Mouse (Mus musculus): ENCODE results near the gene Slc5a5. TPM values are rescaled to one million over a fixed set of nuclear protein-coding genes. Genes with fewer than 3 reads are reported as not detected.
A peak's percentile ranks its signal among the peaks of the same experiment; 100 is the strongest.

The Slc5a5 gene
- polyA plus RNA-seq, 1 experiment = 1.3 TPM

- WGBS = 91% methylated on average over 4 of the region's 4 CpGs
- H3K4me3 ChIP-seq (replicated peaks; ENCODE audit: extremely low read depth, low read depth, low read length) = no peak overlapping the region
- DNase-seq = no peak
- TF ChIP-seq POLR2A (IDR thresholded peaks at IDR 0.05; ENCODE audit: borderline replicate concordance, extremely low read depth, low read depth, low read length) (no peak), CTCF (IDR thresholded peaks at IDR 0.05; ENCODE audit: insufficient read depth, low read length) (no peak)
- H3K4me1 ChIP-seq (ENCODE audit: control insufficient read depth, insufficient read depth, low read length) = no peaks in the 10 kb centered on the region
These were observed 31.6 kb upstream of the Slc5a5 start for GRCm38 (mm10) chr8:70924151-70924550.

GRCm38 (mm10) chr8:70920049-70920922, 27.7 kb upstream of the Slc5a5 start:
- Histone ChIP-seq H3K4me1 (ENCODE audit: control insufficient read depth, insufficient read depth, low read length) (no peaks in the 10 kb centered on the region), H3K4me3 (replicated peaks; ENCODE audit: extremely low read depth, low read depth, low read length) (no peak overlapping the region)
- WGBS = 74% methylated on average over 9 of the region's 9 CpGs
- DNase-seq = no peak
- TF ChIP-seq CTCF (IDR thresholded peaks at IDR 0.05; ENCODE audit: insufficient read depth, low read length) (no peak), POLR2A (IDR thresholded peaks at IDR 0.05; ENCODE audit: borderline replicate concordance, extremely low read depth, low read depth, low read length) (no peak)

DNA sequence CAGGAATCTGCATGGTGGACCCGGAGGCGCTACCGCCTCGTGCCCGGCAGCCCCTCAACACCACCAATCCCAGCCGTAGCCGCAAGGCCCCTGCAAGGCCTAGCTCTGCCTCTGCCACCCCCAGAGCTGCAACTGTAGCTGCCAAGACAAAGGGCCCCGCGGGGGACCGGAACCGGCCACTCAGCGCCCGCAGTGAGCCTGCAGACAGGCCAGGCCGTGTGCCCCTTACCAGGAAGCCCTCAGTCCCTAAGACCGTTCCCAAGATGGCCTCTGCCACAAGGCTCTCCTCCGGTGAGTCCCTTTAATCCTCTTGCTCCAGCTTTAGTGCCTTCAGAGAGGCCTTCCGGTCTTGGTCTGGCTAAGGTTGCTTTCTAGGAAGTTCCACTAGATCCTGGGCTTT, 22.1 kb upstream of the Slc5a5 start:
- H3K4me3 ChIP-seq (replicated peaks; ENCODE audit: extremely low read depth, low read depth, low read length) = no peak overlapping the region
- DNase-seq = no peak
- H3K4me1 ChIP-seq (ENCODE audit: control insufficient read depth, insufficient read depth, low read length) = no peaks in the 10 kb centered on the region
- TF ChIP-seq CTCF (IDR thresholded peaks at IDR 0.05; ENCODE audit: insufficient read depth, low read length) = no peak
- 94% methylated on average over 17 of the region's 17 CpGs for WGBS

DNA sequence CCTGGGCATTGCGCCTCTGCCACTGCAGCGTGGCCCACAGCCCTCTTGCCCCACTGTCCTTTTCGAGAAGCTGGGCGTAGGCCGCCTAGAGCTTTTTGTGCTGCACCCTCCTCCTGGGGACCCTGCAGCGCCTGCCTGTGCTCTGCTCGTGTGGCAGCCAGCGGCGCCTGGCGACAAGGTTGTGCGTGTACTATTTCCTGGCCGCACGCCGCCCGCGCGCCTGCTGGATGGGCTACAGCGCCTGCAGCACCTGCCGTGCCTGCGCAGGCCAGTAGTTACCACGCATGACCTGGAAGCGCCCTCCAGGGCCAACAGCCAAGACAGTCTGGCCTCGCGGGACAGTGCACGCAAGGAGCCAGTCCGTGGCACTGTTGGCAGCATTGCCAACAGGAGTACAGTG, 21.0 kb upstream of the Slc5a5 start:
- no peak for DNase-seq
- 93% methylated on average over 26 of the region's 26 CpGs for WGBS
- no peaks in the 10 kb centered on the region for H3K4me1 ChIP-seq (ENCODE audit: control insufficient read depth, insufficient read depth, low read length)

GRCm38 (mm10) chr8:70912955-70913354, 20.4 kb upstream of the Slc5a5 start:
- Histone ChIP-seq H3K4me3 (replicated peaks; ENCODE audit: extremely low read depth, low read depth, low read length) (no peak overlapping the region), H3K4me1 (ENCODE audit: control insufficient read depth, insufficient read depth, low read length) (no peaks in the 10 kb centered on the region)
- WGBS = 92% methylated on average over 30 of the region's 30 CpGs
- DNase-seq = no peak
- TF ChIP-seq POLR2A (IDR thresholded peaks at IDR 0.05; ENCODE audit: borderline replicate concordance, extremely low read depth, low read depth, low read length) (no peak), CTCF (IDR thresholded peaks at IDR 0.05; ENCODE audit: insufficient read depth, low read length) (no peak)

More for the DNA sequence above, 21.0 kb upstream of the Slc5a5 start:
- no peak for TF ChIP-seq CTCF (IDR thresholded peaks at IDR 0.05; ENCODE audit: insufficient read depth, low read length)
- TF ChIP-seq POLR2A (IDR thresholded peaks at IDR 0.05; ENCODE audit: borderline replicate concordance, extremely low read depth, low read depth, low read length) = no peak
- H3K4me3 ChIP-seq (replicated peaks; ENCODE audit: extremely low read depth, low read depth, low read length) = no peak overlapping the region

DNA sequence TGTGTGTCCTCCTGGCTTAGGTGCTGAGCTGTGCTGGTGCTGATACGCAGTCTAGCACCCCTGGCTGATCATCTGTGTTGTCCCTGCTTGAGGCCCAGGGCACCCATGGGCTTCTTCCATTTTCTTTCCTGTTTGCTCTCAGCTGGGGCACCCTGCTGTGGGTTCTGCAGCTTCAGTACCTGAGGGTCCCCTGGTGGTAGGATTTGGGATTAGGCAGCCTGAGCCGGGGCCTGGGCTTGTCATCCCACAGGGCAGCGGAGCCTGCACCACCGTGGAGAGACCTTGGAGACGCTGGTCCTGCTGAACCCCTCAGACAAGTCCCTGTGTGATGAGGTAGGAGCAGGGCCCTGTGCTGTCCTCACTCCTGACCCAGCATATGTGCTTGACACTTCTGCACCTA, 19.0 kb upstream of the Slc5a5 start:
- no peak for DNase-seq
- TF ChIP-seq POLR2A (IDR thresholded peaks at IDR 0.05; ENCODE audit: borderline replicate concordance, extremely low read depth, low read depth, low read length) = no peak
- 0 out of 2 replicates have a peak, but pooled peaks have one; percentile 4 for TF ChIP-seq CTCF (IDR thresholded peaks at IDR 0.05; ENCODE audit: insufficient read depth, low read length)
- 71% methylated on average over 5 of the region's 5 CpGs for WGBS
- Histone ChIP-seq H3K4me3 (replicated peaks; ENCODE audit: extremely low read depth, low read depth, low read length) (no peak overlapping the region), H3K4me1 (ENCODE audit: control insufficient read depth, insufficient read depth, low read length) (peaks cover 3% of the 10 kb centered on the region; the same call in 1 of the 2 replicates)

GRCm38 (mm10) chr8:70907518-70907917, 15.0 kb upstream of the Slc5a5 start:
- H3K4me3 ChIP-seq (replicated peaks; ENCODE audit: extremely low read depth, low read depth, low read length) = no peak overlapping the region
- peaks cover 11% of the 10 kb centered on the region; the same call in 1 of the 2 replicates for H3K4me1 ChIP-seq (ENCODE audit: control insufficient read depth, insufficient read depth, low read length)
- 88% methylated on average over 2 of the region's 2 CpGs for WGBS
- TF ChIP-seq POLR2A (IDR thresholded peaks at IDR 0.05; ENCODE audit: borderline replicate concordance, extremely low read depth, low read depth, low read length) (no peak), CTCF (IDR thresholded peaks at IDR 0.05; ENCODE audit: insufficient read depth, low read length) (no peak)
- DNase-seq = no peak

DNA sequence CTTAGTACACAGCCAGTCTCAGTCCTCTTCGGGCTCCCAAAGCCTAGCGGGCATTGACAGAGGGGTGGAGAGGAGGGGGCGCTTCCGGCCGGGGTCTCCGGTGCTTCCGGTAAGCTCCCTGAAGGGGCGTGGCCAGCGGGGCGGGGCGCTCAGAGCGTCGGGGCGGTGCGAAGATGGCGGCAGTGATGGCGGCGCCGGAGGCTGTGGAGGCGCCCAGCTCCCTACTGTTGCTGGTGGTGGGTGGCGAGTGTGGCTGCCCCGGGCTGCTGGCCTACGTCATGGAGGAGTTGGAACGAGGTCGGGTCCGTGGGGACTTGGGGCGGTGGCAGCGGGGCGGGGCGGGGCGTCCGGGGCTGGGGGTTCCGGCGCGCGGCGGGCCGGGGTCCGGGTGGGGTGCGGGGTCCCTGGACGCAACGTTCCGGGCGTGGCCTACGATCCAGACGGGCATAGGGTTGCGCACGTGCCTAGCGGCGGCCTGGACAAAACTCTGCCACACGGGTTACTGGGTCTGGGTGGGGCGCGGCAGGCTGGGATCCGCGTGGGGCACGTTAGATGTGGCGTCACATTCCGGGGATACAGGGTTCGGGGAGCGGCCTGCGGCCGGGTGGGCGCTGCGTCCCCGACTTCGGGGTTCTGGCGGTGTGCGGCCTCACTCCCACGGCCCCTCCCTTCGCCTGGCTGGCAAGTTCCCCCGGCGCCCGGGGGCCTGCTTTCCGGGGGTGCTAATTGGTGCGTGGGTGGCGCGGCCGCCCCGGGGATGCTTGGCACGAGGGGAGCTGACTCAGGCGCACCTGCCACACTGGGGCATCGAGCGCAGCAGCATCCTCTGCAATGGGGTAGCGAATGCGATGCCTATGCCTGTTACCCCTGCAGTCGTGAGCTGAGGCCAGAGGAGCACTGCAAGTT, 13.5 kb upstream of the Slc5a5 start, which contains the start of gene Map1s:
Map1s (plus strand) TSS at position 102 of the 906 bp plus-strand sequence.
- H3K4me1 ChIP-seq (ENCODE audit: control insufficient read depth, insufficient read depth, low read length) = peaks cover 11% of the 10 kb centered on the region; the same call in 1 of the 2 replicates
- TF ChIP-seq POLR2A (IDR thresholded peaks at IDR 0.05; ENCODE audit: borderline replicate concordance, extremely low read depth, low read depth, low read length) = peak; percentile 56
- TF ChIP-seq CTCF (IDR thresholded peaks at IDR 0.05; ENCODE audit: insufficient read depth, low read length) = no peak
- DNase-seq = peak; percentile 65
- H3K4me3 ChIP-seq (replicated peaks; ENCODE audit: extremely low read depth, low read depth, low read length) = peak within 1 kb of the TSS; percentile 63
- 2% methylated on average over 86 of the region's 86 CpGs for WGBS

GRCm38 (mm10) chr8:70905463-70905830, 12.9 kb upstream of the Slc5a5 start:
- Histone ChIP-seq H3K4me1 (ENCODE audit: control insufficient read depth, insufficient read depth, low read length) (peaks cover 11% of the 10 kb centered on the region; the same call in 1 of the 2 replicates), H3K4me3 (replicated peaks; ENCODE audit: extremely low read depth, low read depth, low read length) (peak overlapping the region; percentile 63)
- TF ChIP-seq CTCF (IDR thresholded peaks at IDR 0.05; ENCODE audit: insufficient read depth, low read length) = no peak
- no peak for TF ChIP-seq POLR2A (IDR thresholded peaks at IDR 0.05; ENCODE audit: borderline replicate concordance, extremely low read depth, low read depth, low read length)
- WGBS = 7% methylated on average over 8 of the region's 8 CpGs
- DNase-seq = no peak

Data from lung, adult 2 months (tissue).